Mouse (Mus musculus): ENCODE data around the gene Rundc1. TPM values are rescaled to one million over a fixed set of nuclear protein-coding genes. Genes with fewer than 3 reads are reported as not detected.

The Rundc1 gene
- polyA plus RNA-seq, 2 experiments = 2.9 to 3.9 TPM

DNA sequence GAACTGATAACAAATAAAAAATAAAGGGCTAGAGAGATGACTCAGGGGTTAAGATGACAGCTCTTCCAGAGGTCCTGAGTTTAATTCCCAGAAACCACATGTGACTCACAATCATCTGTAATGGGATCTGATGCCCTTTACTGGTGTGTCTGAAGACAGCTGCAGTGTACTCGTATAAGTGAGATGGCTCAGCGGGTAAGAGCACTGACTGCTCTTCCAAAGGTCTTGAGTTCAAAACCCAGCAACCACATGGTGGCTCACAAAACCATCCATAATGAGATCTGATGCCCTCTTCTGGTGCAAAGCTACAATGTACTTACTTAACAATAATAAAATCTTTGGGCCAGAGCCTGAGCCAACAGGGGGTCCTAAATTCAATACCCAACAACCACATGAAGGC is 9.6 kb upstream of the Rundc1 start:
- no peak for DNase-seq (ENCODE audit: low read depth in 3 of 3, low spot score in 3 of 3)
- ATAC-seq (ENCODE audit: insufficient read depth) = no peak
- no peak overlapping the region for H3K9ac ChIP-seq (replicated peaks)
- 89% methylated on average over 2 of the region's 2 CpGs for WGBS (ENCODE audit: insufficient replicate concordance)
- no peak overlapping the region for H3K4me3 ChIP-seq (ENCODE audit: insufficient read depth in 1 of 2, low read depth in 2 of 2, low read length in 2 of 2)
- no peak overlapping the region for H3K27ac ChIP-seq
- H3K4me2 ChIP-seq (ENCODE audit: low read depth) = no peak overlapping the region
- H3K9me3 ChIP-seq (ENCODE audit: control insufficient read depth, low read length) = no peaks in the 10 kb centered on the region
- no peaks in the 10 kb centered on the region for H3K27me3 ChIP-seq (ENCODE audit: control insufficient read depth, insufficient read depth, low read length)
- peaks cover 21% of the 10 kb centered on the region for H3K36me3 ChIP-seq (replicated peaks; ENCODE audit: control insufficient read depth, insufficient read depth, low read depth)
- peaks cover 0 to 4% of the 10 kb centered on the region in 2 experiments; a peak in 3 of 4 replicates for H3K4me1 ChIP-seq (replicated peaks; ENCODE audit: control insufficient read depth in 2 of 2, insufficient read depth in 2 of 2, low read length in 1 of 2)
- 0 out of 2 replicates have a peak, but pooled peaks have one; percentile 8 for TF ChIP-seq CTCF (IDR thresholded peaks at IDR 0.05; ENCODE audit: low read depth)
- TF ChIP-seq EP300 (IDR thresholded peaks at IDR 0.05; ENCODE audit: low read depth) = no peak

DNA sequence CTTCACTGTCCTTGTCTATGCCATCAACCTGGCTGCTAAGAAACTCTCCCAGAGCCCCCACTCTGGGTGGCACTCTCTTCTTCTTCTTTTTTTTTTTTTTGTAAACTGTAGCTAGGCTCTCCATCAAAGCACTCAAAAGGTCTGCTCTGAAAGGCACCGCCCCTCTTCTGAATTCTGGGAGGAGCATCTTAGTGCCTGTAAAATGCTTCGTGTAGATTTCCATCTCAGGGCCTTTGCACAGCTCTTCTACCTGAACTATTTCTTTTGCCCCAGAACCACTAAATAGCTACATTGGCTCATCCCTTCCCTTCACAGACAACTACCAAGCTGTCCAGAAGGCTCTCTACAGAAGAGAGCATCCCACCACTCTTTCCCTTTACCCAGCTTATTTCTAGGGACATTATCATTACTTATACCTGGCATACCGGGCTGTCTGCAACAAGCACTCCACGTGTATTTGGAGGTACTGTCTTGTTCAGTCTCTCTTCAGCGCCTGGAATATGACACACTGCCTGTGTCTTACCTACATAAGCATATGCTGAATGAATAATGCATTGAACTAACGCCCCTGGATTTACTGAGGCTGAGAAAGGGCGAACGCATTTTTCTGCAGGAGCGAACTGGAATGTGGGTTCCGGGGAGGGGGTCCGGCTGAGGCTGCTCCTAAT is 8.3 kb upstream of the Rundc1 start:
- ATAC-seq (ENCODE audit: insufficient read depth) (peak; percentile 57), DNase-seq (ENCODE audit: low read depth in 3 of 3, low spot score in 3 of 3) (peak; percentile 43 to 55 (median 54))
- Histone ChIP-seq H3K4me2 (ENCODE audit: low read depth) (peak overlapping the region; percentile 98), H3K4me3 (ENCODE audit: insufficient read depth in 1 of 2, low read depth in 2 of 2, low read length in 2 of 2) (peak overlapping the region; percentile 81 to 95), H3K9ac (replicated peaks) (peak overlapping the region; percentile 92), H3K27ac (peak overlapping the region; percentile 44), H3K36me3 (replicated peaks; ENCODE audit: control insufficient read depth, insufficient read depth, low read depth) (peaks cover 14% of the 10 kb centered on the region), H3K27me3 (ENCODE audit: control insufficient read depth, insufficient read depth, low read length) (no peaks in the 10 kb centered on the region), H3K4me1 (replicated peaks; ENCODE audit: control insufficient read depth in 2 of 2, insufficient read depth in 2 of 2, low read length in 1 of 2) (peaks cover 0 to 4% of the 10 kb centered on the region in 2 experiments; a peak in 3 of 4 replicates), H3K9me3 (ENCODE audit: control insufficient read depth, low read length) (no peaks in the 10 kb centered on the region)
- no peak for TF ChIP-seq CTCF (IDR thresholded peaks at IDR 0.05; ENCODE audit: low read depth)
- TF ChIP-seq EP300 (IDR thresholded peaks at IDR 0.05; ENCODE audit: low read depth) = no peak
- under 1% methylated on average over 11 of the region's 11 CpGs for WGBS (ENCODE audit: insufficient replicate concordance)

DNA sequence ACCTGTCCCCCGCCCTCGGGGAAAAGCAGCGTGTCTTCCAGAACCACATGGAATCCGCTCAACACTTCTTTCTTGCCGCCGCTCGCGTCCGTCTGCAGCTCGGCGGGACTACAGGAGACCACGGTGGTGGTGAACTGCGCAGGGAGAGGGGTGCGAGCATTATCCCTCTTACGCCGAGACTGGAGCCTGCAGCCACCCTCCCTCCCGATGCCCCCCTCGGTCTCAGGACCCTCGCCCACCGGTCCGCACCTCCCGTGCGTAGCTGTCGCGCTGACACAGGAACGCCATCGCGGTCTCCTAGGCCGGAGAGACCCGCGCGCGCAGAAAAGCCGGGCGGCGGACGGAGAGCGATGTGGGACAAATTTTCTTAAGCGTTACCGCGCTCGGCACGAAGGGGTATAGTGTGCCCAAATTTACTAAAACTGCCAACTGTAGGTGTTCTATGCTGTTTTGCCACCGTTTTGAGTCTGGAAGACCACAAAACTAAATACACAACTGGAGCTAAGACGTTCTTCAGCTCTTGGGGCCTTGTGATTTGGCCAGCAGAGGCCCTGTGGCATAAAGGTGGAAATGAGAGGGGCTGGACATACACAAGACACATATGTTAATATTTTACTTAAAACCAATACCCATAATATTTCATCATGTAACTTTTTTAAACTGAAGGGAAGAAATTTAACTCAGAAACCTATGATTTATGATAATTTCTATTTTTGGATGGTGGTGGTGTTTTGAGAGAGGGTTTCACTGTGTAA is 7.6 kb upstream of the Rundc1 start, which contains the start of gene Aarsd1:
TSS of gene Aarsd1 (minus strand) at position 515 of the 755 bp plus-strand sequence.
- ATAC-seq (ENCODE audit: insufficient read depth) = peak; percentile 79
- Histone ChIP-seq H3K4me3 (ENCODE audit: insufficient read depth in 1 of 2, low read depth in 2 of 2, low read length in 2 of 2) (peak within 1 kb of the TSS; percentile 81 to 95), H3K4me1 (replicated peaks; ENCODE audit: control insufficient read depth in 2 of 2, insufficient read depth in 2 of 2, low read length in 1 of 2) (peaks cover 0 to 4% of the 10 kb centered on the region in 2 experiments; a peak in 3 of 4 replicates), H3K27me3 (ENCODE audit: control insufficient read depth, insufficient read depth, low read length) (no peaks in the 10 kb centered on the region), H3K36me3 (replicated peaks; ENCODE audit: control insufficient read depth, insufficient read depth, low read depth) (peaks cover 7% of the 10 kb centered on the region), H3K9me3 (ENCODE audit: control insufficient read depth, low read length) (no peaks in the 10 kb centered on the region), H3K9ac (replicated peaks) (peak within 1 kb of the TSS; percentile 92), H3K27ac (peak within 1 kb of the TSS; percentile 50), H3K4me2 (ENCODE audit: low read depth) (peak within 1 kb of the TSS; percentile 98)
- TF ChIP-seq EP300 (IDR thresholded peaks at IDR 0.05; ENCODE audit: low read depth) (no peak; the same call in 1 of the 2 replicates), CTCF (IDR thresholded peaks at IDR 0.05; ENCODE audit: low read depth) (0 out of 2 replicates have a peak, but pooled peaks have one; percentile 2)
- WGBS (ENCODE audit: insufficient replicate concordance) = 1% methylated on average over 45 of the region's 45 CpGs
- DNase-seq (ENCODE audit: low read depth in 3 of 3, low spot score in 3 of 3) = peak; percentile 64 to 71 (median 66)

DNA sequence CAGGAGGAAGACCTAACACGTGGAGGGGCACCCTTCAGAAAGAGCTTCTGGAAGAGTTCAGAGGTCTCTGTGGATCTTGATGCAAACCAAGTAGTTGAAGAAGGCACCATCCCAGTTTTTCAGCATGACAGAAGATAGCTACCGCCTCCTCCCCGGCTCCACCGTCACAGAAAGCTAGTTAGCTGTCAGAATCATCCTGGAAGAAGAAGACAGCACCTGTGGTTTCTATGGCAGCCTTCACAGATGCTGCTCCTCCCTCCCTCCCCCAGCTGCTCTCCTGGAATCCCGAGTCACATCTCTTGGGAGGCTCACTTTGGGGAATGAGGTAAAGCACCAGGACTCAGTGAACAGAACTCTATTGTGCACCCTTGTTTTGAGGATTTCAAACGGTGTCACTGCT is 5.9 kb upstream of the Rundc1 start:
- H3K27me3 ChIP-seq (ENCODE audit: control insufficient read depth, insufficient read depth, low read length) = no peaks in the 10 kb centered on the region

DNA sequence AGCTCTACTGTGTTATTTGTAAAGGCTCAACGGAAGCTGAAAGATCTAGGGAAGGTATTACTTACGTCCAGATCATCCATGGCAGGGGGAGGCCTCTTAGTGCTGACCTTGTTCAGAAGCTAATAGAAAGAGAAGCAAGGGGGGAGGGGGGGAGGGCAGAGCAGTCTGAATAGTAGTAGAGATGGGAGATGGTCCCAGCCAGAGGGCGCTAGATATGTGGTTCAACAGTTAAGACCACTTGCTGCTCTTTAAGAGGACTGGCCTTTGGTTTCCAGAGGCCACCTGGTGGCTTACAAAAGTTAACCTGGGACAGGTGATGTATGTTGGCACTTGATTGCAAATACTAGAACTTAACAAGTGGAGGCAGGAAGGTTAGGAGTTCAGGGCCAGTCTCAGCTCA is 5.3 kb upstream of the Rundc1 start:
- H3K4me3 ChIP-seq (ENCODE audit: insufficient read depth in 1 of 2, low read depth in 2 of 2, low read length in 2 of 2) = no peak overlapping the region
- 38% methylated on average over 3 of the region's 3 CpGs for WGBS (ENCODE audit: insufficient replicate concordance)
- H3K27ac ChIP-seq = no peak overlapping the region
- H3K9ac ChIP-seq (replicated peaks) = no peak overlapping the region
- no peaks in the 10 kb centered on the region for H3K9me3 ChIP-seq (ENCODE audit: control insufficient read depth, low read length)
- H3K4me1 ChIP-seq (replicated peaks; ENCODE audit: control insufficient read depth in 2 of 2, insufficient read depth in 2 of 2, low read length in 1 of 2) = peaks cover 0 to 12% of the 10 kb centered on the region in 2 experiments; a peak in 3 of 4 replicates
- DNase-seq (ENCODE audit: low read depth in 3 of 3, low spot score in 3 of 3) = no peak
- H3K4me2 ChIP-seq (ENCODE audit: low read depth) = no peak overlapping the region
- H3K36me3 ChIP-seq (replicated peaks; ENCODE audit: control insufficient read depth, insufficient read depth, low read depth) = no peaks in the 10 kb centered on the region
- H3K27me3 ChIP-seq (ENCODE audit: control insufficient read depth, insufficient read depth, low read length) = no peaks in the 10 kb centered on the region
- ATAC-seq (ENCODE audit: insufficient read depth) = no peak
- TF ChIP-seq CTCF (IDR thresholded peaks at IDR 0.05; ENCODE audit: low read depth) = peak; percentile 45
- no peak for TF ChIP-seq EP300 (IDR thresholded peaks at IDR 0.05; ENCODE audit: low read depth)

More for the DNA sequence above, 5.9 kb upstream of the Rundc1 start:
- ATAC-seq (ENCODE audit: insufficient read depth) (no peak), DNase-seq (ENCODE audit: low read depth in 3 of 3, low spot score in 3 of 3) (no peak)
- WGBS (ENCODE audit: insufficient replicate concordance) = 59% methylated on average over 6 of the region's 6 CpGs
- H3K36me3 ChIP-seq (replicated peaks; ENCODE audit: control insufficient read depth, insufficient read depth, low read depth) = no peaks in the 10 kb centered on the region; the same call in 1 of the 2 replicates
- H3K4me1 ChIP-seq (replicated peaks; ENCODE audit: control insufficient read depth in 2 of 2, insufficient read depth in 2 of 2, low read length in 1 of 2) = peaks cover 0 to 6% of the 10 kb centered on the region in 2 experiments; a peak in 3 of 4 replicates
- no peak overlapping the region for H3K4me2 ChIP-seq (ENCODE audit: low read depth)
- no peak overlapping the region for H3K9ac ChIP-seq (replicated peaks)
- no peak overlapping the region for H3K27ac ChIP-seq
- TF ChIP-seq EP300 (IDR thresholded peaks at IDR 0.05; ENCODE audit: low read depth) (no peak), CTCF (IDR thresholded peaks at IDR 0.05; ENCODE audit: low read depth) (no peak)
- H3K4me3 ChIP-seq (ENCODE audit: insufficient read depth in 1 of 2, low read depth in 2 of 2, low read length in 2 of 2) = no peak overlapping the region
- no peaks in the 10 kb centered on the region for H3K9me3 ChIP-seq (ENCODE audit: control insufficient read depth, low read length)
